Mouse (Mus musculus) cerebellum, adult 9-11 months (tissue): ENCODE data around the gene Mpp6.

Source experiments
- DNase-seq: peaks from one replicate; pipeline ENCODE4 v3.0.0; 2022

The Mpp6 gene

GRCm38 (mm10) chr6:50231288-50231687 lies 121.2 kb downstream of the Mpp6 start:
- no peak for DNase-seq

GRCm38 (mm10) chr6:50232984-50233383 lies 122.9 kb downstream of the Mpp6 start:
- DNase-seq: no peak

GRCm38 (mm10) chr6:50237963-50238362 lies 127.9 kb downstream of the Mpp6 start:
- no peak for DNase-seq

- no peak for DNase-seq
Measured at GRCm38 (mm10) chr6:50239902-50240301, 129.9 kb downstream of the Mpp6 start.

DNA sequence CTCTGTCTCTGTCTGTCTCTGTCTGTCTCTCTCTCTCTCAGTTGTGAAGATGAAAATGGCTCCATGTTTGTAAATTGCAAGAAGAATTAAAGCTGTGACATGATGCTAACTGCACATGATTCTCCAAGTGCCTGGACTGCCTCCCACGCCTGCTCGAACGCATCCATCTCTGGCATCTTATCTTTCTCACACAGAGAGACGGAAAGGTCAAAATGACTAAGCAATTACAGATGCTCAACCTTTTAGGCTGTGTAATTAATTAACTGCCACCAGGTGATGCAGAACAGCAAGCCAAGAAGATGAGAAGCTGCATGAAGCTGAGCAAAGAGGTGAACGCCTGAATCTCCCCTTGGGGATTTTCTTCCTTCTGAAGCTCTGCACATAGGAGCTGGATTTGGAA lies 130.4 kb downstream of the Mpp6 start:
- no peak for DNase-seq

GRCm38 (mm10) chr6:50244126-50244525 lies 134.1 kb downstream of the Mpp6 start:
- DNase-seq: no peak

- no peak for DNase-seq
Measured at GRCm38 (mm10) chr6:50244967-50245366, 134.9 kb downstream of the Mpp6 start.

- no peak for DNase-seq
Measured at GRCm38 (mm10) chr6:50247356-50247755, 137.3 kb downstream of the Mpp6 start.

DNA sequence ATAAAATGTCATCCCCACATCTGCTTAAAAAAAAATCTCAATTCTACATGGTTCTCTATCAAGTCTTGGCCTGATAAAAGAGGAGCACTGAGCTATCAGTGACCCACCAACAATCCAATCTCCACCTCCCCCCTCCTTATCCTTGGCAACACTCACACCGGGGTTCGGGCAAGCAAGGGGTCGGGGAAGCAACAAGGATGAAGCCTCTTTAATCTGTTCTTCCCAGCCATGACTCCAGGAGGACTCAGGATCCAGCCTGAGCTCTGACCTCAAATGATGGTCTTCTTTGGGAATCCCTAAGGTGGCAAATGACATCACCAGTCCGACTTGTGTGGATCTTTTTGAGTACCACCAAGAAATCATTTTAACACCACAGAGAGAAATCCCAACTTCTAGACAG lies 137.8 kb downstream of the Mpp6 start:
- no peak for DNase-seq
